Mouse (Mus musculus): ENCODE data around the gene Thap2.

DNA sequence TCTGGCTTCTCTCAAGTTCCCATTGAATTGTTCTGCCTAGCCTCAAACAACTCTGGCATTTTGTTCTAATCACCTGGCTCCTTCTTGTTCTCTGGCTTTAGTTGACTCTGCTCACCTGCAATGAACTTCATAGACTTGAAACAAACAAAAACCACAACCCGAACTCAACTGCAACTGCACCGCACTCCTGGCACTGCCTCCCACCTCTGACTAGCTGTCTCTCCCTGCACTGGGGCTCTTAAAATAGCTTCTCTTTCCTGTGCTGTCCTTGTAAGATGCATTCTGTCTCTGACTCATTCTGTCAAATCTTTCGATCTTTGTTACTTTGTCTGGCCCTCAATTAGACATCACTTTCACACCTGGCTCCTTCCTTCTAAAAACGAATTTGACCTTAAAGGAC is 21.1 kb downstream of the Thap2 start:
- TF ChIP-seq CTCF (IDR thresholded peaks at IDR 0.05) (no peak), EP300 (IDR thresholded peaks at IDR 0.05; ENCODE audit: insufficient read depth, low read depth, low read length) (no peak), POLR2A (IDR thresholded peaks at IDR 0.05; ENCODE audit: insufficient read depth, low read depth, low read length) (no peak)

All from heart, adult 2 months (tissue).